Mouse (Mus musculus) MEL (cell line): Measurements from ENCODE around the gene Fryl. TPM values are rescaled to one million over a fixed set of nuclear protein-coding genes. Genes with fewer than 3 reads are reported as not detected.

ENCODE experiments used
- DNase-seq: peaks from one replicate; pipeline ENCODE4 v3.0.0; 2011; ENCODE audit warnings: low read depth, low spot score
- H3K27ac ChIP-seq: 2 replicates; pipeline ENCODE4 v1.5.1; 2012; ENCODE audit warnings: low read depth, mild to moderate bottlenecking, control low read depth, low read length, moderate library complexity; ENCODE audit not compliant: control insufficient read depth
- H3K27me3 ChIP-seq, 2 experiments: fragments of 150-350 bp in 1 of 2; sonication (generic) in 1 of 2; 2 replicates each; pipeline ENCODE4 v1.6.1; 2012; ENCODE audit warnings: low read length in 2 of 2, mild to moderate bottlenecking in 2 of 2, improper control_type of control experiment in 1 of 2, moderate library complexity in 1 of 2; ENCODE audit not compliant: insufficient read depth in 2 of 2, control insufficient read depth in 1 of 2
- H3K36me3 ChIP-seq, 2 experiments: 2 replicates each; pipeline ENCODE4 v1.6.1; 2012 to 2014; ENCODE audit warnings: low read length in 2 of 2, improper control_type of control experiment in 1 of 2, inconsistent platforms in 1 of 2, mild to moderate bottlenecking in 1 of 2; ENCODE audit not compliant: insufficient read depth in 2 of 2, control insufficient read depth in 1 of 2
- H3K4me1 ChIP-seq, 2 experiments: fragments of 150-350 bp in 1 of 2; sonication (generic) in 1 of 2; 2 replicates each; pipeline ENCODE4 v1.6.1; 2012; ENCODE audit warnings: low read length in 2 of 2, improper control_type of control experiment in 1 of 2, mild to moderate bottlenecking in 1 of 2; ENCODE audit not compliant: insufficient read depth in 2 of 2, control insufficient read depth in 1 of 2
- H3K4me3 ChIP-seq, 2 experiments: fragments of 150-350 bp in 1 of 2; sonication (generic) in 1 of 2; 2 replicates each; pipeline ENCODE4 v1.5.1; 2012; ENCODE audit warnings: low read depth in 2 of 2, low read length in 2 of 2, mild to moderate bottlenecking in 2 of 2, moderate library complexity in 2 of 2, control low read depth in 1 of 2, improper control_type of control experiment in 1 of 2; ENCODE audit not compliant: control insufficient read depth in 1 of 2, insufficient read depth in 1 of 2
- H3K79me2 ChIP-seq: 2 replicates; pipeline ENCODE4 v1.6.1; 2012; ENCODE audit warnings: mild to moderate bottlenecking, low read length, moderate library complexity; ENCODE audit not compliant: control insufficient read depth, poor library complexity, insufficient read depth
- H3K9ac ChIP-seq: 2 replicates; pipeline ENCODE4 v1.6.1; 2012; ENCODE audit warnings: low read depth, mild to moderate bottlenecking, control low read depth, low read length, moderate library complexity; ENCODE audit not compliant: control insufficient read depth, poor library complexity, severe bottlenecking
- H3K9me3 ChIP-seq: fragments of 150-350 bp; sonication (generic); replicated peaks from 2 replicates; pipeline ENCODE4 v1.6.1; 2012; ENCODE audit warnings: mild to moderate bottlenecking, low read length, improper control_type of control experiment, moderate library complexity; ENCODE audit not compliant: insufficient read depth
- BHLHE40 ChIP-seq: IDR thresholded peaks from 2 replicates; pipeline ENCODE4 v1.6.1; 2012; ENCODE audit warnings: low read depth, mild to moderate bottlenecking, inconsistent platforms, low read length, improper control_type of control experiment, borderline replicate concordance
- CHD1 ChIP-seq: IDR thresholded peaks from 2 replicates; pipeline ENCODE4 v1.6.1; 2012; ENCODE audit warnings: low read depth, mild to moderate bottlenecking, inconsistent platforms, low read length, improper control_type of control experiment
- CTCF ChIP-seq, 3 experiments: IDR thresholded peaks in 2 of 3; conservative IDR thresholded peaks in 1 of 3; 2 replicates each; pipeline ENCODE4 v1.5.1; 2011 to 2012; ENCODE audit warnings: low read length in 3 of 3, low read depth in 2 of 3, mild to moderate bottlenecking in 2 of 3, improper control_type of control experiment in 1 of 3, inconsistent platforms in 1 of 3, mixed read lengths in 1 of 3, moderate library complexity in 1 of 3; ENCODE audit not compliant: control insufficient read depth in 1 of 3, insufficient read depth in 1 of 3, poor library complexity in 1 of 3, severe bottlenecking in 1 of 3
- ELF1 ChIP-seq: IDR thresholded peaks from 2 replicates; pipeline ENCODE4 v1.6.1; 2014; ENCODE audit warnings: low read depth, mild to moderate bottlenecking, inconsistent platforms, low read length, improper control_type of control experiment, moderate library complexity
- EP300 ChIP-seq, 2 experiments: IDR thresholded peaks; 2 replicates each; pipeline ENCODE4 v1.6.1; 2011; ENCODE audit warnings: improper control_type of control experiment in 2 of 2, low read length in 2 of 2, low read depth in 1 of 2, mild to moderate bottlenecking in 1 of 2
- ETS1 ChIP-seq: IDR thresholded peaks from 2 replicates; pipeline ENCODE4 v1.6.1; 2012; ENCODE audit warnings: low read depth, mild to moderate bottlenecking, inconsistent platforms, low read length, improper control_type of control experiment, moderate library complexity
- GABPA ChIP-seq: IDR thresholded peaks from 2 replicates; pipeline ENCODE4 v1.6.1; 2012; ENCODE audit warnings: low read depth, mild to moderate bottlenecking, inconsistent platforms, low read length, improper control_type of control experiment, moderate library complexity
- GATA1 ChIP-seq: IDR thresholded peaks from 2 replicates; pipeline ENCODE4 v1.6.1; 2011; ENCODE audit warnings: low read depth, low read length, improper control_type of control experiment
- HCFC1 ChIP-seq: IDR thresholded peaks from 2 replicates; pipeline ENCODE4 v1.6.1; 2012; ENCODE audit warnings: low read depth, mild to moderate bottlenecking, inconsistent platforms, low read length, improper control_type of control experiment, moderate library complexity
- KAT2A ChIP-seq: conservative IDR thresholded peaks from 2 replicates; pipeline ENCODE4 v1.6.1; 2012; ENCODE audit warnings: low read depth, low read length, improper control_type of control experiment, inconsistent platforms
- MAFK ChIP-seq: IDR thresholded peaks from 2 replicates; pipeline ENCODE4 v1.6.1; 2011; ENCODE audit warnings: low read depth, mild to moderate bottlenecking, low read length, improper control_type of control experiment, borderline replicate concordance
- MAX ChIP-seq: IDR thresholded peaks from 2 replicates; pipeline ENCODE4 v1.6.1; 2011; ENCODE audit warnings: low read length, improper control_type of control experiment
- MAZ ChIP-seq: IDR thresholded peaks from 2 replicates; pipeline ENCODE4 v1.6.1; 2012; ENCODE audit warnings: low read depth, mild to moderate bottlenecking, inconsistent platforms, low read length, improper control_type of control experiment
- MEF2A ChIP-seq: IDR thresholded peaks from 2 replicates; pipeline ENCODE4 v1.6.1; 2014; ENCODE audit warnings: low read depth, mild to moderate bottlenecking, inconsistent platforms, low read length, improper control_type of control experiment; ENCODE audit not compliant: poor library complexity, insufficient replicate concordance, severe bottlenecking; ENCODE audit errors: extremely low read depth
- MXI1 ChIP-seq: IDR thresholded peaks from 2 replicates; pipeline ENCODE4 v1.6.1; 2011; ENCODE audit warnings: mild to moderate bottlenecking, low read depth, low read length, improper control_type of control experiment
- MYB ChIP-seq: IDR thresholded peaks from 2 replicates; pipeline ENCODE4 v1.6.1; 2011; ENCODE audit warnings: mild to moderate bottlenecking, low read depth, low read length, improper control_type of control experiment
- POLR2AphosphoS2 ChIP-seq: IDR thresholded peaks from 2 replicates; pipeline ENCODE4 v1.6.1; 2011; ENCODE audit warnings: low read length, improper control_type of control experiment
- SIN3A ChIP-seq: IDR thresholded peaks from 2 replicates; pipeline ENCODE4 v1.6.1; 2012; ENCODE audit warnings: low read length, improper control_type of control experiment, inconsistent platforms
- TCF12 ChIP-seq: IDR thresholded peaks from 2 replicates; pipeline ENCODE4 v1.6.1; 2014; ENCODE audit warnings: low read depth, mild to moderate bottlenecking, inconsistent platforms, low read length, improper control_type of control experiment, moderate library complexity
- UBTF ChIP-seq: IDR thresholded peaks from 2 replicates; pipeline ENCODE4 v1.6.1; 2012; ENCODE audit warnings: low read depth, mild to moderate bottlenecking, inconsistent platforms, low read length, improper control_type of control experiment, moderate library complexity, borderline replicate concordance; ENCODE audit not compliant: insufficient read depth
- ZKSCAN1 ChIP-seq: IDR thresholded peaks from 2 replicates; pipeline ENCODE4 v1.6.1; 2012; ENCODE audit warnings: low read depth, mild to moderate bottlenecking, inconsistent platforms, low read length, improper control_type of control experiment, moderate library complexity
- ZNF384 ChIP-seq: IDR thresholded peaks from 2 replicates; pipeline ENCODE4 v1.6.1; 2012; ENCODE audit warnings: low read depth, mild to moderate bottlenecking, inconsistent platforms, low read length, improper control_type of control experiment
- polyA plus RNA-seq, 2 experiments: library from polyadenylated mRNA; stranded (reverse) in 1 of 2; unstranded in 1 of 2; fragments of >175 nt in 1 of 2; fragments of >200 nt in 1 of 2; gene quantifications; 2 replicates each; pipeline versions ENCODE4 v1.2.1 to v1.2.4; 2012; ENCODE audit warnings: low replicate concordance in 2 of 2, low read depth in 1 of 2; ENCODE audit not compliant: insufficient read length in 2 of 2, insufficient read depth in 1 of 2, missing spikeins in 1 of 2
- total RNA-seq: library from RNA; depleted of rRNA; stranded (reverse); fragments of 300-350 nt; gene quantifications from 2 replicates; pipeline ENCODE4 v1.2.3, GENCODE M21; 2012

Fryl gene
- total and polyA plus RNA-seq, 3 experiments = 18.8 to 188 (median 39.7) TPM

DNA sequence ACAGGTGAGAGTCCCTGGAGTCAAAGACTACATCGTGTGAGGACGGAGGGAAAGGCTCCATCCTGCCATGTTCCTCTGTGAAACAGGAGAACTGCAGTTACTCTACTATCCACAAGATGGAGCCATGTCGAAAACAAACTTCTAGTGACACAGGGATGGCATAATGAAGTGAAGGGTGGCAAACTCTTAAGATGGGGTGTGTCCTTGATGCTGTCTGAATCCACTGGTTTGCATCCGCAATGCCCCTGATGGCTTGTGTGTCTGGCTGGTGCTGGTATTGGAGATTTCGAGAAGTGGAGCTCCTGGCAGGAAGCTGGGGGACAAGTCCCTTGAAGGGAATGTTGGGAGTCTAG is 122.6 kb downstream of the Fryl start (continued):
- TF ChIP-seq HCFC1 (no peak), MAFK (no peak), MAZ (no peak), POLR2AphosphoS2 (no peak), ZKSCAN1 (no peak), MYB (no peak), ELF1 (no peak), CHD1 (no peak), ETS1 (peak; percentile 15; the same call in 1 of the 2 replicates), MXI1 (no peak), KAT2A (no peak), GATA1 (no peak), MAX (no peak), UBTF (no peak), BHLHE40 (no peak)

DNA sequence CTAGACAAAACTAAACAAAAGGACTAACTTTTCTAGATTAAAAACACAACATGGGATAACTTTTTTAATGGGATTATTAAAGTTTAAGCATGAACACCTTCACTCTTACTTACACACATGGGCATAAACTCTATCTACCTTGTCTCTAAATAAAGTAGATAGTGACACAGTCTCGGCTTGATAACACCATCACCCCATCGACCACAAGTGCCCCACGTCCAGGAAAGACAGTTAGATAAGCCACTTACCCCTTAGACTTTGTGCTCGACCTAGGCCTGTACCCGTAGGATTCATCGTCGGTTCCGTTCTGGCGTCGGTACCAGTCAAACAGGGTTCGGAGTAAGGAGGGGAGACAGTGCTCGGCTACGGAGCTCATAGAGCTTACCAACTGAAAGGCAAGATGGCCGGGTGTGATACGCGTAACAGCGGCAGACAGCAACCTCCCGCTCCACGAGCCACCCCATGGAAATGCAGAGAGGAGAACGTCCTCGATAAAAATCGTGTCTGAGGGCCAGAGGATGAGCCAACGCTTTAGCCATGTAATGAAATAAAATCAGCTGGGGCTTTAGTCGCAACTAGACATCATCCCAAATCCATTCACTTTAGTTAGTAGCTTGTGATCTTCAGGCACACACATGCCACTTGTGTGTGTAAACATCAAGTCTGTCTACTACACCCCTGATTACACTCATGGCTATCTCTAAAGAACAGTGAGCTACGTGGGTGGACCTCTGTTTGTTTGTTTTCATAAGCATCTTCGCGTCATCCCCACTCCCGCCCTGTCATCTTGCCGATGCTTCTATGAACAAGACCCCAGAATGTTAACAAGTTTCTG is 123.2 kb downstream of the Fryl start:
- Histone ChIP-seq H3K4me3 (peak overlapping the region; percentile 47 to 74), H3K36me3 (peaks cover 2 to 11% of the 10 kb centered on the region in 2 experiments), H3K79me2 (no peaks in the 10 kb centered on the region), H3K4me1 (peaks cover 0 to 14% of the 10 kb centered on the region in 2 experiments; a peak in 3 of 4 replicates), H3K9me3 (no peaks in the 10 kb centered on the region), H3K9ac (peak overlapping the region; percentile 65), H3K27me3 (no peaks in the 10 kb centered on the region), H3K27ac (peak overlapping the region; percentile 94)
- DNase-seq = peak; percentile 80
- TF ChIP-seq GATA1 = peak; percentile 92
- peak; percentile 71 for TF ChIP-seq ETS1
- TF ChIP-seq ZNF384 = peak; percentile 88
- peak; percentile 51 for TF ChIP-seq MXI1
- TF ChIP-seq MEF2A = 0 out of 2 replicates have a peak, but pooled peaks have one; percentile 32
- TF ChIP-seq TCF12 = peak; percentile 63; the same call in 1 of the 2 replicates
- peak; percentile 87 for TF ChIP-seq EP300 (IDR thresholded peaks at IDR 0.05; ENCODE audit: low read depth in 1 of 2, low read length in 2 of 2)
- no peak for TF ChIP-seq CTCF (IDR thresholded peaks at IDR 0.05 in 2 of 3, conservative IDR thresholded peaks at IDR 0.05 in 1 of 3; ENCODE audit: control insufficient read depth in 1 of 3, insufficient read depth in 1 of 3, low read depth in 2 of 3, low read length in 3 of 3, poor library complexity in 1 of 3, severe bottlenecking in 1 of 3)
- peak; percentile 65; the same call in 1 of the 2 replicates for TF ChIP-seq MAX
- no peak for TF ChIP-seq ZKSCAN1
- TF ChIP-seq SIN3A = peak; percentile 60
- TF ChIP-seq MYB = peak; percentile 48; the same call in 1 of the 2 replicates
- TF ChIP-seq MAFK = no peak
- TF ChIP-seq GABPA = no peak
